Mouse (Mus musculus) thymus, adult 2 months (tissue): ENCODE data around the gene Pcbp3. TPM values are rescaled to one million over a fixed set of nuclear protein-coding genes. Genes with fewer than 3 reads are reported as not detected.

Experiments
- DNase-seq: peaks from one replicate; pipeline ENCODE4 v3.0.0; 2021
- H3K27ac ChIP-seq: fragments of 200-500 bp; 2 replicates; pipeline ENCODE4 v1.5.1; 2012; ENCODE audit warnings: low read length, control low read depth; ENCODE audit not compliant: control insufficient read depth, insufficient read depth
- H3K27me3 ChIP-seq: fragments of 200-500 bp; 2 replicates; pipeline ENCODE4 v1.6.1; 2012; ENCODE audit warnings: mild to moderate bottlenecking, low read length, moderate library complexity, mixed read lengths; ENCODE audit not compliant: control insufficient read depth, insufficient read depth
- H3K36me3 ChIP-seq: fragments of 200-500 bp; 2 replicates; pipeline ENCODE4 v1.6.1; 2012; ENCODE audit warnings: mild to moderate bottlenecking, low read length, moderate library complexity; ENCODE audit not compliant: control insufficient read depth, insufficient read depth
- H3K4me1 ChIP-seq: fragments of 200-500 bp; replicated peaks from 2 replicates; pipeline ENCODE4 v1.6.1; 2012; ENCODE audit warnings: low read length; ENCODE audit not compliant: control insufficient read depth, insufficient read depth
- H3K4me3 ChIP-seq: fragments of 200-500 bp; 2 replicates; pipeline ENCODE4 v1.5.1; 2012; ENCODE audit warnings: mild to moderate bottlenecking, low read length, control low read depth, moderate library complexity; ENCODE audit not compliant: control insufficient read depth, insufficient read depth
- CTCF ChIP-seq: fragments of 200-500 bp; IDR thresholded peaks from 2 replicates; pipeline ENCODE4 v1.5.1; 2012; ENCODE audit warnings: mild to moderate bottlenecking, control low read depth, low read length, moderate library complexity, borderline replicate concordance; ENCODE audit not compliant: control insufficient read depth, poor library complexity, insufficient read depth; ENCODE audit errors: extremely low read depth
- POLR2A ChIP-seq: fragments of 200-500 bp; IDR thresholded peaks from 2 replicates; pipeline ENCODE4 v1.6.1; 2012; ENCODE audit warnings: mild to moderate bottlenecking, low read length, control low read depth, moderate library complexity; ENCODE audit not compliant: control insufficient read depth, poor library complexity, insufficient read depth; ENCODE audit errors: extremely low read depth
- WGBS: fragments of 180-500 bp; shearing (Covaris S2); methylation state at CpG from one replicate; pipeline ENCODE4 v1.1.7; 2018; 5-methylcytosine and 5-hydroxymethylcytosine counted together
- polyA plus RNA-seq: library from polyadenylated mRNA; depleted of rRNA; stranded (reverse); fragments of >200 nt; gene quantifications from 2 replicates; pipeline ENCODE4 v1.2.3, GENCODE M21; 2012

Gene Pcbp3
- polyA plus RNA-seq, 1 experiment = 12.7 TPM

- no peaks in the 10 kb centered on the region for H3K27me3 ChIP-seq
- no peaks in the 10 kb centered on the region; the same call in 1 of the 2 replicates for H3K4me1 ChIP-seq
- no peak overlapping the region for H3K4me3 ChIP-seq
- H3K27ac ChIP-seq = no peak overlapping the region
- DNase-seq = no peak
- no peak for TF ChIP-seq CTCF
- no peak for TF ChIP-seq POLR2A
- H3K36me3 ChIP-seq = no peaks in the 10 kb centered on the region
These were observed 95.8 kb downstream of the Pcbp3 start for GRCm38 (mm10) chr10:76865936-76866335.

GRCm38 (mm10) chr10:76860998-76861397 is 100.7 kb downstream of the Pcbp3 start:
- no peak for TF ChIP-seq POLR2A
- TF ChIP-seq CTCF = no peak
- Histone ChIP-seq H3K4me3 (no peak overlapping the region), H3K4me1 (no peaks in the 10 kb centered on the region; the same call in 1 of the 2 replicates), H3K27me3 (no peaks in the 10 kb centered on the region), H3K36me3 (no peaks in the 10 kb centered on the region), H3K27ac (no peak overlapping the region)
- 94% methylated on average over 3 of the region's 3 CpGs for WGBS
- DNase-seq = no peak

GRCm38 (mm10) chr10:76859355-76860127 is 102.1 kb downstream of the Pcbp3 start:
- Histone ChIP-seq H3K36me3 (no peaks in the 10 kb centered on the region), H3K27ac (no peak overlapping the region), H3K4me3 (no peak overlapping the region), H3K27me3 (no peaks in the 10 kb centered on the region), H3K4me1 (no peaks in the 10 kb centered on the region; the same call in 1 of the 2 replicates)
- DNase-seq = no peak
- TF ChIP-seq POLR2A (no peak), CTCF (no peak)
- WGBS = 93% methylated on average over 12 of the region's 12 CpGs

- Histone ChIP-seq H3K4me3 (no peak overlapping the region), H3K4me1 (no peaks in the 10 kb centered on the region; the same call in 1 of the 2 replicates), H3K27me3 (no peaks in the 10 kb centered on the region), H3K27ac (no peak overlapping the region), H3K36me3 (no peaks in the 10 kb centered on the region)
- 98% methylated on average over 2 of the region's 2 CpGs for WGBS
- no peak for DNase-seq
- no peak for TF ChIP-seq CTCF
- TF ChIP-seq POLR2A = no peak
These were observed 103.8 kb downstream of the Pcbp3 start for GRCm38 (mm10) chr10:76857879-76858278.

- no peak for DNase-seq
- Histone ChIP-seq H3K27me3 (no peaks in the 10 kb centered on the region), H3K4me1 (peaks cover 4% of the 10 kb centered on the region; the same call in 1 of the 2 replicates), H3K4me3 (no peak overlapping the region), H3K27ac (no peak overlapping the region), H3K36me3 (no peaks in the 10 kb centered on the region)
- 94% methylated on average over 5 of the region's 5 CpGs for WGBS
- TF ChIP-seq CTCF (no peak), POLR2A (no peak)
These were observed 115.2 kb downstream of the Pcbp3 start for GRCm38 (mm10) chr10:76846480-76846879.

GRCm38 (mm10) chr10:76844901-76845300 is 116.8 kb downstream of the Pcbp3 start:
- 86% methylated on average over 4 of the region's 4 CpGs for WGBS
- H3K27me3 ChIP-seq = no peaks in the 10 kb centered on the region
- no peak overlapping the region for H3K4me3 ChIP-seq
- peak; percentile 24 for DNase-seq
- no peak for TF ChIP-seq POLR2A
- no peak for TF ChIP-seq CTCF
- no peak overlapping the region for H3K27ac ChIP-seq
- H3K4me1 ChIP-seq = peaks cover 4% of the 10 kb centered on the region; the same call in 1 of the 2 replicates
- no peaks in the 10 kb centered on the region for H3K36me3 ChIP-seq
